22 mouse cellular contexts compared by ENCODE assay signal in the genomic region with DNA sequence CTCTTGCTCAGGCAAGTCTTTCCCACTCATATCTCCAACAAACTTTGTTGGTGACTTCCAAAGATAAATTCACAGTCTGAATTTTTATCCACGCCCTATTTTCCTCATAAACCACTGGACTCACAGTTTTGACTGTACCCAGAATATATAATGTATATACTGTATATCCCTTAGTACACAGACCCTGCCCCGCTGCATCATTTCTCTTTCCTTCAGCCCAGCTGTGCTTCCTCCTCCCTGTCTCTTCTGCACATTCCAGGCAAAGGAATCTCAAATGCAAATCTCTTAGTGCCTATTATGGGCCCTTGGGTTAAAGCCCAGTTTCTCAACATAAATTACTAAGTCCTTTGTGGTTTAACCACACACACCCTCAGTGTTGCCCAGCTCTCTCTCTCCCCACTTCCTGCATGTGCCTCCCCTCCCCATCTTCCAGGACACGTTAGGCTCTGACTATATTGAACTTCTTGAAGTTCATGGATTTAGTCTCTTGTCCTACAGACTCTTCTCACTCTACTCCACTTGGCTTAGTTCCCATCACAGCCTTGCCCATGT.
DNase-seq lines count a peak whose midpoint lies in the region; ATAC-seq lines count a peak whose summit lies in the region.
"Had no signal": no experiment of that assay in that cellular context is flagged by ENCODE, and none has a peak within 500 bp of the region (broad histone marks: within the 10 kb centered on the region; RNA-seq: fewer than 3 reads in every experiment).

No protein-coding gene starts in this region.

- no peak for DNase-seq in spleen, adult 12 weeks (ENCODE audit: low spot score)
- DNase-seq in ovary, postnatal 36 days (ENCODE audit: low spot score) = no peak
- DNase-seq in gastrocnemius, adult 8-10 months (ENCODE audit: low spot score in 2 of 2) = no peak
- DNase-seq: B cell, adult 2 months; cerebellum, adult 18-20 months; embryo, embryonic 11 days; gastrocnemius, postnatal 25 days; kidney, postnatal 10 days; layer of hippocampus, adult 9-11 months; left cerebral cortex, postnatal 4 days; liver, embryonic 13.5 days; right cerebral cortex, postnatal 25 days; thymus, postnatal 36 days had no signal

- no peaks in the 10 kb centered on the region for H3K4me1 ChIP-seq in forebrain, embryonic 13.5 days
- no peaks in the 10 kb centered on the region for H3K4me1 ChIP-seq in forebrain, embryonic 12.5 days
- H3K4me1 ChIP-seq in midbrain, embryonic 15.5 days = no peaks in the 10 kb centered on the region
- H3K4me1 ChIP-seq in midbrain, embryonic 13.5 days (replicated peaks) = no peaks in the 10 kb centered on the region
- H3K4me1 ChIP-seq: heart, embryonic 13.5 days; hindbrain, embryonic 12.5 days; intestine, embryonic 15.5 days; liver, embryonic 13.5 days had no signal

- no peak overlapping the region for H3K4me3 ChIP-seq in forebrain, embryonic 13.5 days
- no peak overlapping the region for H3K4me3 ChIP-seq in forebrain, embryonic 12.5 days (replicated peaks)
- no peak overlapping the region for H3K4me3 ChIP-seq in midbrain, embryonic 15.5 days
- H3K4me3 ChIP-seq in midbrain, embryonic 13.5 days (replicated peaks) = no peak overlapping the region
- H3K4me3 ChIP-seq: heart, embryonic 13.5 days; hindbrain, embryonic 12.5 days; intestine, embryonic 15.5 days; liver, embryonic 13.5 days had no signal

- no peaks in the 10 kb centered on the region for H3K9me3 ChIP-seq in forebrain, embryonic 13.5 days (replicated peaks)
- H3K9me3 ChIP-seq in forebrain, embryonic 12.5 days = no peaks in the 10 kb centered on the region
- H3K9me3 ChIP-seq in midbrain, embryonic 15.5 days = no peaks in the 10 kb centered on the region
- H3K9me3 ChIP-seq in midbrain, embryonic 13.5 days = no peaks in the 10 kb centered on the region
- H3K9me3 ChIP-seq: heart, embryonic 13.5 days; hindbrain, embryonic 12.5 days; intestine, embryonic 15.5 days; liver, embryonic 13.5 days had no signal

- no peak overlapping the region for H3K27ac ChIP-seq in forebrain, embryonic 13.5 days
- H3K27ac ChIP-seq in forebrain, embryonic 12.5 days = no peak overlapping the region
- H3K27ac ChIP-seq in midbrain, embryonic 15.5 days = no peak overlapping the region
- H3K27ac ChIP-seq in midbrain, embryonic 13.5 days = no peak overlapping the region
- H3K27ac ChIP-seq: heart, embryonic 13.5 days; hindbrain, embryonic 12.5 days; intestine, embryonic 15.5 days; liver, embryonic 13.5 days; macrophage had no signal

- peak; percentile 41 for ATAC-seq in forebrain, embryonic 13.5 days
- ATAC-seq in forebrain, embryonic 12.5 days (ENCODE audit: low FRiP score) = no peak
- 0 out of 2 replicates have a peak, but pooled peaks have one; percentile 48 for ATAC-seq in midbrain, embryonic 15.5 days (replicated peaks)
- ATAC-seq in midbrain, embryonic 13.5 days = no peak
- peak; percentile 87 for ATAC-seq in granulocyte monocyte progenitor cell, adult 5-6 weeks (replicated peaks; ENCODE audit: poor library complexity, severe bottlenecking)
- ATAC-seq: intestine, embryonic 15.5 days had no signal

- no peaks in the 10 kb centered on the region for H3K27me3 ChIP-seq in forebrain, embryonic 13.5 days
- H3K27me3 ChIP-seq in forebrain, embryonic 12.5 days = no peaks in the 10 kb centered on the region
- no peaks in the 10 kb centered on the region for H3K27me3 ChIP-seq in midbrain, embryonic 15.5 days (replicated peaks)
- no peaks in the 10 kb centered on the region for H3K27me3 ChIP-seq in midbrain, embryonic 13.5 days
- H3K27me3 ChIP-seq: heart, embryonic 13.5 days; hindbrain, embryonic 12.5 days; intestine, embryonic 15.5 days; liver, embryonic 13.5 days had no signal

- no peak overlapping the region for H3K9ac ChIP-seq in forebrain, embryonic 13.5 days
- H3K9ac ChIP-seq in forebrain, embryonic 12.5 days = no peak overlapping the region
- H3K9ac ChIP-seq in midbrain, embryonic 15.5 days = no peak overlapping the region
- no peak overlapping the region for H3K9ac ChIP-seq in midbrain, embryonic 13.5 days (replicated peaks)
- H3K9ac ChIP-seq: heart, embryonic 13.5 days; hindbrain, embryonic 12.5 days; intestine, embryonic 15.5 days; liver, embryonic 13.5 days had no signal

- no peak overlapping the region for H3K4me2 ChIP-seq in forebrain, embryonic 13.5 days
- H3K4me2 ChIP-seq in forebrain, embryonic 12.5 days = no peak overlapping the region
- H3K4me2 ChIP-seq in midbrain, embryonic 15.5 days = no peak overlapping the region
- H3K4me2 ChIP-seq in midbrain, embryonic 13.5 days (replicated peaks) = no peak overlapping the region
- H3K4me2 ChIP-seq: heart, embryonic 13.5 days; hindbrain, embryonic 12.5 days; intestine, embryonic 15.5 days; liver, embryonic 13.5 days had no signal

- H3K36me3 ChIP-seq in forebrain, embryonic 13.5 days (ENCODE audit: poor library complexity, severe bottlenecking) = no peaks in the 10 kb centered on the region
- 0 out of 2 replicates have a peak, but pooled peaks cover 3% of the 10 kb centered on the region for H3K36me3 ChIP-seq in forebrain, embryonic 12.5 days (replicated peaks)
- H3K36me3 ChIP-seq in midbrain, embryonic 15.5 days (replicated peaks) = no peaks in the 10 kb centered on the region
- H3K36me3 ChIP-seq in midbrain, embryonic 13.5 days = peaks cover 14% of the 10 kb centered on the region; the same call in 1 of the 2 replicates

- 87% methylated on average over 3 of the region's 3 CpGs for WGBS in forebrain, embryonic 13.5 days
- WGBS in forebrain, embryonic 12.5 days = 91% methylated on average over 3 of the region's 3 CpGs
- WGBS in midbrain, embryonic 15.5 days = 89% methylated on average over 3 of the region's 3 CpGs
- WGBS in midbrain, embryonic 13.5 days = 84% methylated on average over 3 of the region's 3 CpGs

Comparison
In these comparisons a context has a peak if more than half of its experiments do, and no peak if none do; other contexts are left out.
1. ATAC-seq: peak in forebrain, embryonic 13.5 days (single experiment), midbrain, embryonic 15.5 days (single experiment) and granulocyte monocyte progenitor cell, adult 5-6 weeks (single experiment); none in forebrain, embryonic 12.5 days (single experiment) and midbrain, embryonic 13.5 days (single experiment).